Mouse (Mus musculus): ENCODE results near the gene Elmsan1.

- peak; percentile 30; the same call in 1 of the 2 replicates for TF ChIP-seq POLR2A (IDR thresholded peaks at IDR 0.05; ENCODE audit: control insufficient read depth, extremely low read depth, insufficient read depth, low read length, poor library complexity)
- TF ChIP-seq CTCF (IDR thresholded peaks at IDR 0.05; ENCODE audit: borderline replicate concordance, control insufficient read depth, extremely low read depth, insufficient read depth, low read length, poor library complexity), result no peak
These were observed 24.9 kb downstream of the Elmsan1 start for GRCm38 (mm10) chr12:84193642-84194399.
